Mouse (Mus musculus) c-Kit-positive CD71-positive TER-119-negative erythroid progenitor cells, embryonic 14.5 days (primary cell): ENCODE measurements around the gene Ciita.

Experiments used
- DNase-seq: peaks from one replicate; pipeline ENCODE4 v3.0.0-alpha.2; 2013; ENCODE audit warnings: low read depth

Gene Ciita

DNA sequence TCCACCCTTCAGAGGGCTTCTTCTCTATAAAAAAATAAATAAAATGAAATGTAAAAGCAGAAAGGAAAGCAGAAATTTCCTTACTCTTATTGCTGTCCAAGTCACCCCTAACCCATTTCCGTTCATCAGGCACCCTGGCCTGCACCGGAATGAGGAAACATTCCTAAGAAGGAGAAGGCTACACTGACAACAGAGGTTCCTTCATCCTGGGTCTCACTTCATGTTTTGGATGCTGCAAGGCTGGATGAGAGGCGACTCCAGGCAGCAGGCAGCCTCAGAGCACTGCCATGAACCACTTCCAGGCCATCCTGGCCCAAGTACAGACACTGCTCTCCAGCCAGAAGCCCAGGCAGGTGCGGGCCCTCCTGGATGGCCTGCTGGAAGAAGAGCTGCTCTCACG lies at the start of gene Ciita:
TSS of gene Ciita (plus strand) at position 203 of the 400 bp plus-strand sequence.
- no peak for DNase-seq

DNA sequence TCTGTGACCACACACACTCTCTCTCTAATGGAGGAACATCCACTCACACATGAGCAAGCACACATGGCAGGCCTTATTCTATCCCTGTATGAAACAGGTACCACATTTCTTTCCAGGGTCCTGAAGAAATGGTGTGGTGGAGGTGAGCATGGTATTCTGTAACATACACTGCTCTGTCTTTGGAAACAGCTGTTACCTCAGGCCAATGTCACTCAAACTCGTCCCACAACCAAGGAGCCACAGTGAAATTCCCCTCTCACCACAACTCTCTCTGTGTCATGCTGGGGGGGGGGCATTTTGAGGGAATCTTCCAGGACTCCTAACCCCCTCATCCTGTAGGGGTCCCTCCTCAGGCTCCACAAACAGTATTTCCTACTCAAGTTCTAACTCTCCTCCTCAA lies 47.9 kb upstream of the Ciita start:
- DNase-seq: no peak

DNA sequence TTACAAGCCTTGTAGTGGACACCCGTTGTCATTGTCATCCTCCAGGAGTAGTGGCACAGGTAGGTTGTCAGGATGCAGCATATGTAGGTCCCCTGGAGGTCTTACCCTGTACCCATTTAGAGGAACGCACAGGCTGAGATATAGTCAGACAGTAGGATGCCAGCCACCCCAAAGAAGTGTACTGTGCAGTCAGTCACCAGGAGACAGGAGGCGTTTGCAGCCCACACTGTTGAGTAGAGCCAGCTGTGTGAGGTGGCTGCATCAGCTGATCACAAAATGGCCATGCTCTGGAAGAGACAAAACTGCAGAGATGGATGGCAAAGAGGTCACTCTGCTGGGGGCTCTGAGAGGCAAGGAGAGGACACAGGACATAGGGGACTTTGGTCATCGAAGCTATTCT lies 47.5 kb upstream of the Ciita start:
- no peak for DNase-seq

DNA sequence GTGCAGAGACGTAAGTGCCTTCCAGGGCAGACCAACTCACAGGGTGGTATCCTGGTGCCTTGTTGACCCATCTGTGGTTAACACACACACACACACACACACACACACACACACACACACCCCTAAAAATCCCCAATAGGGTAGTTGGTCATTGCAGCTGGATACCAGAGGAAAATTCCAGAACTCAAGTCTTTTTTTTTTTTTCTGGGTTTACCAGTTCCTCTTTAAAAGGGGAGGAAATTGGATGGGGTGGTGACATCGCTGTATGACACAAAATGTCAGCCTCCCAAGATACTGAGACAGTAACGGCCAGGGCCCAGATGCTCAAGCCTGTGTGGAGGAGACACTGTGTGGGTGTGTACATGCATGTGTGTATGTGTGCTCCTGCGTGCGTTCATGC lies 46.5 kb upstream of the Ciita start:
- no peak for DNase-seq

DNA sequence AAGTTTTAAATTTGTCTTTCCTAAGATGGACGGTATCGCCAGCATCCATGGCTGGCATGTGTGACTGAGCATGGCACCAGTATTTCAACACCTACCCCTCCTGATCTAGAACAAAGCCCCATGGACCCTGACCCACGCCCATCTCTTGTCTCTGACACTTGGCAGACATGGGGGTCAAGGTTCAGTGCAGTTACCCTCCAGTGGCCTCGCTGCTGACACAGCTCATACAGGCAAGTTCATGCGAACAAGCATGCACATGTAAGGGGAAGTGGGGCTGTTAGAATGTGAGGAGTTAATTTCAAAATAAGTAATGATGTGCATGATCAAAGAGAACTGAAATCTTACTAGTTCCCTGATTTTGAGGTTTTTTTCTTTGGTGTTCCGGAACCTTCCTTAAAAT lies 43.7 kb upstream of the Ciita start:
- DNase-seq: no peak

DNA sequence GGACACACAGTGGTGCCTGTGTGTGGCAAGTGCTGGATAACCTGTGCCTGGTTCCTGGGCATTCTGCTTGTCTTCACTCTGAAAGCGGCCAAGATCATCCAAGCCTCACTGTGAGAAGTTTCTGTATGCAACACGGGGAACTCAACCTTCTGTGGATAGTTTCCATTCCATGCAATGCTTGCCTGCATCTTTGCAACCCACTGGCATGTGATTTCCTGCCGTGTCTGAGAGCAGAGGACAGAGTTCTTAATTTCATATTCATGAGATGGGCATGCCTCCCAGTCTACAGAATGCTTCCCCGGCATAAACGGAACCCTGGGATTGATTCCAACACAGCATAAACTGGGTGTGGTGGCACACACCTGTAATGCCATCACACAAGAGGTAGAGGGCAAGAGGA lies 41.8 kb upstream of the Ciita start:
- DNase-seq: no peak

DNA sequence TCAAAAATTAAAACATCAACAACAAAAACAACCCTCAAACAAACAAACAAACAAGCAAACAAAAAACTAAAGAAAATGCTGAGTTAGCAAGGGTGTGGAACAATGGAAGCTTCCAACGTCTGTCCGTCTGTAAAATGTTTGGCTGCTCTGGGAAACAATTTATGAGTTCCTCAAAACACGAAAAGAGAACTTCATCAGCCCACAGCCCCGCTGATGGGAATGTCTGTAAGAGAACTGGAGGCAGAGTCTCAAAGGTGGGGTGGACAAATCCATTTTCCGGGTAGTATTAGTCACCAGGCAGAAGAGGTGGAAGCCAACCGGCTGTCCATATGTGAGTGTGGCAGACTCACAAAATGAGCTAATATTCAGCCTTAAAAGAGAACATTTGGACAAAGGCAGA lies 38.5 kb upstream of the Ciita start:
- no peak for DNase-seq

DNA sequence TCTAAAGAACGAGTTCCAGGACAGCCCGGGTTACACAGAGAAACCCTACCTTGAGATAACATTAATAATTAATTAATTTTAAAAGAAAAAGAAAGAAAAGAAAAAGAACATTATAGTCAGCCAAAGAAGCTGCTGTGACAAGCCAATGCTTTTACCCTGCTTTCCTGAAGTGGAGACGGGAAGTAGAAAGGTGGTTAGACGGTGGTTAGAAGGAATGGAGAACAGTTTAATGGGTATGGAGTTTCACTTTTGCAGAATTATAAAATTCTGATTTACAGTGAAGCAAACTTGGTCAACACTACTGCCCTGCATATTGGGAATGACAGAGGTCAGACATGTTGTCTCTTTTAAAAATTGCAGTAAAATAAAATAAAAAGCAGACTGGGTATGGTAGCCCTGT lies 38.1 kb upstream of the Ciita start:
- DNase-seq: no peak

DNA sequence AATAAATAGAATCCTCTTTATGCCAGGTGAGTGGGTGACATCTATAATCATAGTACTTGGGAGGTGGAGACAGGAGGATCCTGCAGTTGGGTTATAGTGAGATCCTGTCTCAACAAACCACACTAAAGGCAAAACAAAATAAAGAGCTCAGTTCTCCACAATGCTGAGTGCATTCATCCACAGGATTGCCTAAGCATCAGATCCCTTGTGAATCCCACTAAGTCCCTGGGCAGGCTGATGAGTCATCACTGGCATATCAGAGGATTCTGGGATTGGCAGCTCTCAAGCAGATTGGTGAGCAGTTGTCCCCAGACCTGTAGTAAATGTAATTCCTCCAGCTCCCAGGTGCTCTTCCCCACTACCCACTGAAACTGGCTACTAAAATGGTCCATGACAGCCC lies 36.1 kb upstream of the Ciita start:
- DNase-seq: no peak

DNA sequence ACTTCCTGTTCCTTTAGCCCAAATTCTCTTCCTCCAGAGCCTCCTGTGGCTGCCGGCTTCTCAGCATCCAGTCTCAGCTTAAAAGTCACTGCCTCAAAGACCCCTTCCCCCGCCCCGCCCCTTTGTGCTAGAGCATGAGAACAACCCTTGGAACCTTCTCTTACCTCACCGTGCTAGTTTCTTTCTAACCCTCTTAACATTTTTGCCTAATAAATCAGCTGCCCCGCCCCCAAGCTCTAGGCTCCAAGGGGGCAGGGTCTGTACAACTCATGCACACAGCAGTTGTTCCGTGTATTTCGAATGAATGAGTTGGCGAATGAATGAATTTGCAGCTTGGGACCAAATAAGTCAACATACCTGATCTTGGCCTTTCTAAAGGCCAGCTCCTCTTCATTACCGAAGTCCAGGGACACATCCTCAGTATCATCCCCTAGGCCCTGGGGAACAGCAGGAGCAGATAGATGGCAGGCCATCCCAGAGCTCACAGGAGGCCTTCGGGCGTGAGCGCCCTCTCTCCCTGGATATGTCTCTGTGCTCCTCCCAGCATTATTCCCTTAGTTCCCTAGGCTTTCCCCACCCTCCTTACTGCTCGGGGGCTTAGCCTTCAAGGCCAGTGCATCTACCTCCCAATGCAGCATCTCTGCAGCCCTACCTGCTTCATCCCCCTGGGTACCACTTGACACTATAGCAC lies 33.1 kb upstream of the Ciita start:
- no peak for DNase-seq

DNA sequence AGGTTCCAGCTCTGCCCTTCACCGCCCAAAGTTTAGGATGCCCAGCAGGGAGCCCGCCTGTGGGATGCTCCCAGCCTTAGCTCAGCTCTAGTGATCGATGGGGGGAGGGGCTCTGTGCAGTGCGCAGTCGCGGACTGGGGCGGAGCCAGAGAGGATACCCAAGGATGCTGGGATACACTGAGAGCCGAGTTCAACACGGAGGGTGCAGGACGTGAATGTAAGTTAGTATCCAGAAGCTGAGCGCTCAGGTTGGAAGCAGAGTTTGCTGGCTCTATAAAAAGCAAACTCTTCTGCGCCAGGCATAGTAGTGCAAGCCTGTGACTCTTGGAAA lies 32.6 kb upstream of the Ciita start, which contains the start of gene Tvp23a:
TSS of gene Tvp23a (minus strand) at position 99 of the 331 bp plus-strand sequence.
- DNase-seq: no peak

DNA sequence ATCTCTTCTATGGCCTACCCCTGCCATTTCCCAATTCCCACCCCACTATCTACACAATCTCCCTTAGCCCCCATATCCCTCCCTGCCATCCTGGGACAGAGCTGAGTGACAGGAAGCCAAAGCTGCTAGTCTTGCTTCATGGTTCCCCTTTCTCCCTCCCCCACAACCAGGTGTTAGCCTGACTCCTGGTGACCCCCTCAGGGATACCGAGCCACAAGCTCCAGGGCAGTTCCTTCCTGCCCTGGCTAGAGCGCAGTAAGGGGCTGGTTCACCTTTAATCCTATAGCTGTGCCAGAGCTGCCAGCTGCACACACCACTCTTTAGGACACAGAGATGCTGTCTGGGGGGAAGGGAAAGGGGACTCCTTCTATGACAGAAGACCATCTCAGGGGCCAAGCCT lies 32.1 kb upstream of the Ciita start:
- no peak for DNase-seq

DNA sequence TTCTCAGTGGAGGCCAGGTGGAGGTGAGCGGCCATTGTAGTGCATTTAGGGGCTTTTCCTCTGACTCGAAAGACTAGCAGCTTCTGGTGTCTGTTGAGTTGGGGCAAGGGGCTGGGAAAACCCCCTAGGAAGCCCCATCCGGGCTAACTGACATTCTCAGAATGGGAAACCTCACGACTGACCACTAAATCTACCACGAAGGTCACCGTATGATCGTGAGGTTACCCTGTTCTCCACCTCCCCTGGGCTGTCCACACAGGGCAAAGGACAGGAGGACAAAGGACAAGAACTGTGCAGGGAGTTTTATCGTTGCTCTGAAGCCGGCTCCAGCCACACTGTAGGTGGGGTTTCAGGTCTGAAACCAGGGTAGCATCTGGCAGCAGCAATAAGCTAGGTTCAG lies 30.9 kb upstream of the Ciita start:
- no peak for DNase-seq

DNA sequence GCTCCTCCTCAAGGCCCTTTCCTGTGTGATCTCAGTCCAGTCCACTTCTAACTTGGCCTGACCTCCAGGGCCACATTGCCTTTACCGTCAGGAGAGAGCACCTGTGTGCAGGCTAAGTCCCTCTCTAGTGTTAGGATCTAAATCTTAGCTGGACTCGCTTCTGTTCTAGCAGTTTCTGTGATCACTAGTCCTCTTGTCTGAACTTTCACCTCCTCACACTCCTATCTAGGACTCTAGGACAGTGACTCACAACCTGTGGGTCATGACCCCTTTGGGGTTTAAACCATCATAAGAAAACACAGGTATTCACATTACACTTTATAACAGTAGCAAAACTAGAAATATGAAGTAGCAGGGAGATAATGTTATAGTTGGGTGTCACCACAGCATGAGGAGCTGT lies 28.0 kb upstream of the Ciita start:
- no peak for DNase-seq

DNA sequence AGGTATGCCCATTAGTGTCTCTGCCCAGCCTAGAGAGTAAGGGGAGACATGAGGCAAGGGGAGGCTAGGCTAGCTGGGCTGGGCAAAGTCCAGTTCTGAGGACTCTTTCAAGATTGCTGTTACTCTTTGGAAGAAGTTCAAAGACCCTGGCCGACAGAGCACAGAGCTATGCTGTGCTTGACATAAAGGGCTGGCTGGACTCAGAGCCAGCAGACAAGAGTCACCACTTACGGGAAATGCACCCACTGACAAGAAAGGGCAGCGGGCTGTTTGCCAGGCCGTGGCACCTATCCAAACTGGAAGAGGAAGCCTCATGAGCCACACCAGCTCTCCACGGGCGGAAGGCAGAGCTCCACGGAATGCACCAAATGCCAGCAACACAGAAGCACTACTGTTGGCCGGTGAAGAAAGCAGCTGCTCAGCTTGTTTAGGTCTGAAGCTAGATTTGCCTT lies 27.4 kb upstream of the Ciita start:
- DNase-seq: no peak

DNA sequence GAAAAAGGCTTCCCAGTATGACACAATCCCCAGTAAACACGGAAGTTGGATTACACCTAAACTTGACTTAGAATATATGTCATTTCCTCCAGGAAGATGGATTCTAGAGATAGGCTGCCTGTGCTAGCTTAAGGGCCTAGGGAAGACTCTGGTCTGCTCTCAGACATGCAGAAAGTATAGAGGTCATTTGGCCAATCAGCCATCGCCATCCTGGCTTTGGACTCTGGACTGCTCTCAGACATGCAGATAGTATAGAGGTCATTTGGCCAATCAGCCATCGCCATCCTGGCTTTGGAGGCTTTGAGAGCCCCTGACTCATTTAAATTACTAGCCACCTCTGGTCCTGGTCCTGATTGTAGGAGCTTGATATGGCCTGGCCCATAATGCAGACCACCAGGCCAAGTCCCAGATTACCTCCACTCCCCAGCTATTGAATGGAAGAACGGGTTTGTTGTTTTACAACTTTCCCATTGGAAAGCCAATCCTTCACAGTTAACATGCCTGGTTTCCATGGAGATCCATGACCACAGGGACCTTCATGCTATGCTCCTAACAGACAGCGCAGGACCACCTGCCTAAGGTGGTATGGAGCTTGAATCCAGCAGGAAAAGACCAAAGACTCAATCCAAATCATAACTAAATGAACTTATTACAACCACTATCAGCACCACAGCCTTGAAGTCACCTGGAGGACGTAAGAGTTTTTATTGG lies 25.8 kb upstream of the Ciita start:
- DNase-seq: no peak

DNA sequence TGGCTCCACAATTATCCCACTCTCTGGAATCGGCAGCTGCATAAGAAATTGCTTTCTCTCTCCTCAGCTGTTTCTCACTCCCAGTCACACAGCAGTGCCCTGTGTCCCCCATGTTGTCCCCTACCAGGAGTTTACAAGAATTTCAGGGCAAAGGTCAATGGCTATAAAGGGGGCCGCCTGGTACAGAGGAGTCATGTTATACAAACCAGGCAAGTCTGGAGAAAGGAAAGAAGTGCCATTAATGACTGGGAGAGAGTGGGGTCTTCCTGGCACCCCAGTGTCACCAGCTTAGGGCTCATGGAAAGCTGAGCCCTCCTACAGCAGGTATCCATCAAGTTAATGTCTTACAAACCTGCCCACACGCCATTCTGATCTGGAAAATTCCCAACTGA lies 25.3 kb upstream of the Ciita start:
- no peak for DNase-seq

DNA sequence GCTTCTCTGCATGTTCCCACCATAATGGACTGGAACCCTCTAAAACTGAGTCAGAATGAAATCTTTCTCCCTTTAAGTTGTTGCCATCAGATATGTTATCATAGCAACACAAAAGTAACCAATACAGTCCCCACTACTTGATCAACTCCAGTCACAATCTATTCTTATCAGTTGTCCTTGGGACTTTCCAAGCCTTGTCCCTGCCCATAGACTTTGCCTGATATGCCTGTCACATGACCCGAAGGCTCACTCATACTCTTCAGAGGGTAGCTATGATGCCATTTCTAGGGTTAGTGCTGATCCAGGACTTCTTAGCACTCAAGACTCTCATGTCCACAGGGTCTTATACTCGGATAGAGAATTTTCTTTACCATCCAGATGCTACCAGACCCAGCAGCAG lies 19.7 kb upstream of the Ciita start:
- DNase-seq: no peak

DNA sequence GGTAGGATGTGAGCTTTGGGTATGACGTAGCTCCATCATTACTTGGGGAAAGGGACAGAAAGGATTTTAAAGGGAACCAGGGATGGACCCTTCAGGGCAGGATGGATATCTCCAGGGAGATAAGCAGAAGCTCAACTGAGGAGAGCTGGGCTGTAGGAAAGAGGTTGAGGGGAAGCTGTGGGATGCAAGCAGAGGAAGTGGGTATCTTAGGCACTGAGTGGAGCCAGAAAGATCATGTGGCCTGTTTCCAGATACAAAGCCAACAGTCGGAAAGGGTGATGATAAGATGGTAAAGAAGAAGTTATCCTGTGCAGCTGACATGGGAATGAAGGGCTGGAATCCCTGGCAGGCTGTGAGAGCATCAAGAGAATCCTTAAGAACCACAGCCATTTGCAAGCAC lies 18.7 kb upstream of the Ciita start:
- no peak for DNase-seq

DNA sequence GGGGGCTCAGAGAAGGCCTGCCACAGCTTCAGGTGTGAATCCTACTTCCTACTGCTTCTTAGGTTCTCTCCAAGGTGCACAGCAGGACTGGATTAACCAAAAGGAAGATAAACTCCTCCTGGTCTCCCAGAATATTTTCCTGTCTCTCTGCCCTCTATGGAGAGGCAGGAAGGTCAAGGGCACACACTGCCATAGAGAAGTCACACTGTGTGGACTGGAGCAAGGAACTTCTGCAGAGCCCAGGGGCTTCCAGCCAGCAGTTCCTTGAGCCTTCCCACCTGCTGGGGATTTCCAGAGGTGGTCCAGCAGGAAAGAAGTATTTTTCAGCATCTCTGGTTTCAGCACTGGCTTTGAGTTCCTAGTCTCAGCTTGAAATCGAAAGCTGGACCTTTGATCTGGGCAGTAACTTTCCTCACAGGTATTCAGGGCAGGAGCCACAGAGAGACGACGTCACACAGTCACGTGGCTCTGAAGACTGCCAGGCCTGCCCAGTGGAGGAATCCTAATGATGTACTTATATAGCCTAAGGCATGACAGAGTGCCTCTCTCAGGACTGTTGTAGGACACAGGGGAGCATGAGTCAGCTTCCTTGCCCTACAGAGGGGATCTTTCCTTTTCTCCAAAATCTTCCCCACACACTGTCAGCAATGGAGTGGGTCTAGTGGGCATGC lies 14.7 kb upstream of the Ciita start:
- no peak for DNase-seq

DNA sequence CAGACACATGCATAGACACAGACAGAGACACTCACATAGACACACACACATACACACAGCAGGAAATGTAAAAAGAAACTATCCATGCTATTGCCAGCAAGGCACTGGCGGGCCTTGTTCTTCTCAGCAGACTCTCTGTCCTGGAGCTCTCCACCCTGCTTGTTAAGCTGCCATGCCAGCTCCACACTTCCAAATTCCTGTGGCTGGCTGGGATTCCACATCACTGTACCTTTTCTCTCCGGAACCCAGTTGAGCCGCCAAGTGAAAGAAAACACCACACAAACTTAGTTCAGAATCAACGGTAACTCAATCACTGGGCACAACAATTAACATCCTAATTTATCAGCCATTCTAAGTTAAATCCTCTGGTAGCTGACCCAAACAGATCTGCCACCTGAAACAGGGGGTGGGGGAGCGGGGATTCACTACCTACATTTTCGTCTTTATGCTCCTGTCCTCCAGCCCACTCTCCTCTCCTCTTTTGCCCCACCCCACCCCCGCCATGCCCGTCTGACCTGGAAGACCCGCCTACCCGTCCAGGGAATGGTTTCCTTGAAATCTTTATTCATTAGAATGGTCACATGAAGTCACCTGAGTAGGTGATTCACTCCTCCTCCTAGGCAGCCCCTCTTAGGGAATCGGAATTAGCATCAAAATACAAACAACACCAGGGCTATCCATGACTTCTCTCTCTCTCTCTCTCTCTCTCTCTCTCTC lies 12.3 kb upstream of the Ciita start:
- no peak for DNase-seq

DNA sequence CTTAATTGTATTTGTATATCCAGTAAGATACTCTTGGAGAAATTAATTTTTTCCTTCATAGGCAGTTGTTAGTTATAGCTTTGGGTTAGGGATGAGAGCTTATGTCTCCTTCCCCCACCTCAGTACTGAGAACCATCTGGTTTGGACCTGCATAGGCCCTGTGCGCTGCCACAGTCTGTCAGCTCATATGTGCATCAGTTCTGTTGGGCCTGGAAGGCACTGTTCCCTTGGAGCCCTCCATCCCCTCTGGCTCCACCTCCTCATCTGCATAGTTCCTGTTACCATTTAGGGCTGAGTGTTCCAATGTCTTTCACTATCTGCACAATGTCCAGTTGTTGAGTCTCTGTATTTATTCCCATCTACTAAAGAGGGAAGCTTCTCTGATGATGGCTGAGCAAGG lies 11.7 kb upstream of the Ciita start:
- DNase-seq: no peak

DNA sequence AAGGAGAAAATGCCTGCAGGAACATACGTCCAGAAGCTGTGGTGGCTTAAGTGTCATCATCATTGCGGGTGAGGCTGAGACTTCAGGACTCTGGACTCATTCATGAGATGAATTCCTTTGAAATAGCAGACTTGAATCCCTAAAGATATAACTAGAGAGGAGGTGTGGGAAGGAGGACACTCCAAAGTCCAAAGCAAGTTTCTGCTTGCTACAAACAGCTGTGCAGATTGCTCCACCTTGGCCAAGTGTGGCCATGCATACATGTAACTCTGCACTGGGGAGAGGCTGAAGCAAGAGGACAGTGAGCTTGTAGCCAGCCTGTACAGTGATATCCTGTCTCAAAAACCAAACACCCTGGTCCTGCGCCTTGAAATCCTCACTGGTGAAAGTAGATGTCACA lies 7.9 kb upstream of the Ciita start:
- no peak for DNase-seq
